Mouse (Mus musculus) heart, postnatal 36 days (tissue): ENCODE measurements at regions not wholly inside any gene's neighbourhood (a gene's known extent, or its start where the extent isn't known, plus 50 kb on each side); places are given as distances from the start of the nearest gene placed in this dataset.
A peak's percentile ranks its signal among the peaks of the same experiment; 100 is the strongest.

Experiments used
- DNase-seq, 2 experiments: peaks; one replicate each; pipeline ENCODE4 v3.0.0; 2021 to 2022
- intact Hi-C: fragments of 180-260 bp; cut with DNase I; formaldehyde crosslinking; loops from one replicate; pipeline ENCODE4 v1.15.1; 2025

- no peak for DNase-seq
- intact Hi-C loops: no loop called here
These were observed 595.0 kb upstream of the Apob start for GRCm38 (mm10) chr12:7382455-7382854.

- intact Hi-C loops: no loop called here
- no peak for DNase-seq
These were observed 573.6 kb upstream of the Apob start for GRCm38 (mm10) chr12:7403800-7404199.

- intact Hi-C loops: no loop called here
- no peak for DNase-seq
These were observed 565.6 kb upstream of the Apob start for GRCm38 (mm10) chr12:7411810-7412209.

DNA sequence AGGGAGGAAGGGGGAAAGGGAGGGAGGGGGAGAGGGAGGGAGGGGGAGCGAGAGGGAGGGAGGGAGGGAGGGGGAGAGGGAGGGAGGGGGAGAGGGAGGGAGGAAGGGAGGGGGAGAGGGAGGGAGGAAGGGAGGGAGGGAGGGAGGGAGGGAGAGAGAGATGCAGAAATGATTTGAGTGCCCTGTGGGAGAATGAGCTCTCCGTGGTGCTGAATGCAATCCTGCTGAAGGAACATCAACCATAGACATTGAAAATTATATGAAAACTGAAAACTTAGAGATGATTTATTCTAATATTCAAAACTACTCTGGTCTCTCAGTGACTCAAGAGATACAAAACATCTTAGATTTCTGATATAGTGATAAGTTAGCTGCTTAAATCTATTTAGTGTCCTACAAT is 557.2 kb upstream of the Apob start:
- intact Hi-C loops: no loop called here
- DNase-seq: no peak

GRCm38 (mm10) chr12:7421826-7422540 is 555.5 kb upstream of the Apob start:
- DNase-seq: no peak
- intact Hi-C loops: no loop called here

DNA sequence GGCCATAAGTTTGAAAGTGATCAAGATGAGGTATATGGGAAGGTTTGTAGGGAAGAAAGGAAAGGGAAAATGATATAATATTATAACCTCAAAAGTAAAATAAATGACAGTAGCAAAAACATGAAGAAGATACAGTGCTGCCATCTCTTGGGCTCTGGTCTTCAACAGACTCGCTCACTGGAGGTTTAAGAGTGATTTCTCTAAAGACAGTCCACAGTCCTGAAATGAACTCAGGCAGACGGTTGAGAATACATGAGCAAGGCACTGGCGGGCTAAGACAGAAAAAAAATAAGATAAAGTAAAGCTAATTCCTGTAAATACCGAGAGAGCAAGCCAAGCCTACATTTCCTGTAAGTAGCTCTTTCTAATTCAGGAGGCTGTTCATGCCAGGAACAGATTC is 546.5 kb upstream of the Apob start:
- intact Hi-C loops: no loop called here

DNA sequence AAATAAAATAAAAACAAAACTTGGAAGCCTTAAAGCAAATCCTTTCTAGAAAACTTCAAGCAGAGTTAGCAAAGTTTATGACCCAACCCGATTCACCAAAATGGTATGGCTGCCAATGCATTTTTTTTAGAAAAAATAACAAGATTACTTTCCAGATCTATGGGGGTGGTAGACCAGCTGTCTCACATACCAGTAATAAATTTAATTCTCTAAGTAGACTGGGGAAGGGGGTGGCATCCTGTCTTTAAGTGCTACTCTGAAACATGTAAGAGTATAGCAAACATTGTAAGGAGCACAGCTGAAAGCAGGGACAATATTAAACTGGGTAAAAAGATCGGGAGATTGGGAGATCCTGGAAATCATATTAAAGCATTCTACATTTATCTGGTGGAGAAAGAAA is 532.2 kb upstream of the Apob start:
- intact Hi-C loops: no loop called here
- no peak for DNase-seq

More for the DNA sequence above, 546.5 kb upstream of the Apob start:
- DNase-seq: no peak

DNA sequence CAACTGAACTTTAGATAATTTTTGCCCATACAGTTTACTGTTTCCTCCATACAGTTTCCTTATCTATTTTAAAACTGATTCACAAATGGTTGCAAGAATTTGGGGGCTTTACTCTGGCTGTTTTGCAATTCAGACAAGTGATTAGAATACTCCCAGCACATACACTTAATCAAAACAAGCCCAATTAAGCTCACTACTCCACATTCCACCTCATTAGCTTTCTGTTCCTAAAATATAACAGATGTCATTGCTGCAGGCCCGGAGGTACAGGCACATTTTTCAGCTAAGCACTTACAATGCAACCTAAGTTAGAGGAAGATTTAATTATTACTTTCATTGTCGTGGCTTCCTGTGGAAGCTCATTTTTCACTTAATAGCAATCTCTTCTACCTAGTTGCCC is 526.9 kb upstream of the Apob start:
- intact Hi-C loops: no loop called here
- DNase-seq: no peak

GRCm38 (mm10) chr12:7457036-7457435 is 520.4 kb upstream of the Apob start:
- intact Hi-C loops: no loop called here
- no peak for DNase-seq

- intact Hi-C loops: no loop called here
- DNase-seq: no peak
These were observed 519.9 kb upstream of the Apob start for GRCm38 (mm10) chr12:7457544-7457943.

DNA sequence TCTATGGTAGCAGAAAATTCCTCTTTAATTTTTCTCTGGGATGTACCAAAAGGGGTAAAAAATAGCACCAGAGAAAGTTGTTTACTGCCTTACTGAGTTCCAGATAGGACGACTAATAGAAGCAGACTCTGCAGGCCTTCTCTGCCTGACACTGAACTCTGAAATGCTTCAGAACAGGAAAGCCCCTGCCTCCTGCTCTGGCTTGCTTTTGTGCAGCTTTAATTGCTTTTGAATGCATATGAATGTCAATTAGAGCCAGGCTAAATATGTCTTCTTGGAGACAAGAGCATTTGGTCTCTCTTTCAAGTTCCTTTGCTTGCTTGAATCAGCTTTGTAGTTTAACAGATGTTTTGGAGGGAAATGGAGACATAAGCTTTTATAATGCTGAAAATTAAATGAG is 512.5 kb upstream of the Apob start:
- DNase-seq: no peak
- intact Hi-C loops: no loop called here

DNA sequence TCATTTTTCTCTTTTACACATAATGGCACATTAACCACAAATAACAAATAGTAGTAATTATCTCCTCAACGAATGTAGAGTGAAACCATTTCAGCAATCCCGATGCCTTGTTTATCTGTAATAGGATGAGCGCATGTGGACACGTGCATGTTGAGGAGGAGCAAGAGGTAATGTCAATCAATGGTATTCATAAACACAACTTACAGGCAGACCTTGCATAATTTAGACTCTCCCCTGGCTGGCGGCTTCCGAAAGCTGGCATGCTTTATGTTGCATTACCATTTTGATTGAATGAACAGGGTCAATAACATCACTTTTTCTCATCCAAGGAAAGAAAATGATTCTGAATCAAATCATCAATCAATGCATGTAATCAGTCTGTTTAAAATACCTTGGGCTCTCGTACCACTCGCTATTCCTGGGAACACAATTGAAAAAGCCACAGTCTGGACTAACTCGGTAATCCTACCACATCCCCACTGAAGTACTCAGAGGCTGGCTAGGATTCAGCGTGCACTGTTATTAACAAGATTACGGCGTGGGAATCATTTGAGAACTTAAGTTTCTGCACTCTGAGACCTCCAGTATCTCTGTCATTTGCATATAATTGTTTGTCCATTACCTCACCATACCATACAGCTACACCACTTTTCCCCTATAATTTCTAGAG is 464.7 kb upstream of the Apob start:
- intact Hi-C loops: no loop called here

DNA sequence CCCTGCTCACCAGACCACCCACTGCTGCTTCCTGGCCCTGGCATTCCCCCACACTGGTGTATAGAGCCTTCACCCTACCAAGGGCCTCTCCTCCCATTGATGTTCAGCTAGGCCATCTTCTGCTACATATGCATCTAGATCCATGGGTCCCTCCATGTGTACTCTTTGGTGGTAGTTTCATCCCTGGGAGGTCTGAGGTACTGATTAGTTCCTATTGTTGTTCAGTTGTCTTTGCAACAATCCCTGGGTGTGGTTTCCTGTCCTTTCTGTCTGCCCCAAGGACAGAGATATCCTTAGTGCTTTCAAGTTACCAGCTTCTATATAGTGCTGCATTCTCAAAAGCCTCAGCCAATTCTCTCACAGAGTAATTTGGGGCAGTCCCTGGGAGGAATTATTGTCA is 440.1 kb upstream of the Apob start:
- intact Hi-C loops: no loop called here
- no peak for DNase-seq

More for the DNA sequence above, 464.7 kb upstream of the Apob start:
- no peak for DNase-seq

GRCm38 (mm10) chr12:7543281-7543981 is 434.0 kb upstream of the Apob start:
- no peak for DNase-seq
- intact Hi-C loops: loop anchor here (10.0 kb wide), 1 partner anchor 231 kb away; no protein-coding TSS in a partner anchor

DNA sequence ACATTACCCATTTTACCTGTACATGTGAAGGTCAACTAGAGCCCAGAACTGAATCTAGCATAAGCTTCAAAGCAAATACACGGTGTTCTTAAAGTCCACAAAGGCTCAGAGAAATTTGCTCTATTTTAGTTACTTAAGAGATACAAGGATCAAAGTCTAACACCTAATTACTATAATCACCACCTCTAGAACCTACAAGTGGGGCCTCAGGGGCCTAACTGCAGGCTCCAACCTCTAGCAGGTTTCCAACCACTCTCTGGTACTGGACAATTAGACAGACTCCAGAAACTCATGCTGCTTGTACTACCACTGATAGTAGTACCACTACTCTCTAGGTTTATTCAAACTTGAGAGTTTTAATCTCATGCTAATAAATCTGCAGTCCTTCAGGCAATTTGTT is 428.7 kb upstream of the Apob start:
- no peak for DNase-seq
- intact Hi-C loops: loop anchor here (10.0 kb wide), 1 partner anchor 226 kb away; no protein-coding TSS in a partner anchor

DNA sequence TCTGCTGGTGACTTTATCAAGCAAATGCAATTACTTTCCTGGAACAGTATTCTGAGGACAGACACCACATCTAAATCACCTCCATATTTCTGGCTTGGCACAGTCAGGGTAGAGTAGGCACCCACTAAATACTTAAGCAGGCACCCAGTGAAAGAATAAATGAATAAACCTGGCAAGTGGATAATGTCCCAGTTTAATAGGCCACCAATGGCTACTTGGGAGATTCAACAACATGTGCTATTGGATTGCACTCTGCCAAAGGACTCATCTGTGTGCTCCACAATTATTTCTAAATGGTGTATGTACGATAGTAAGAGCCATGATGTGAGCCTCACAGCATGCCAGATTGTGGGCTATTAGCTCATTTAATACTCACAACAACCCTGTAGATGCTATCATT is 417.2 kb upstream of the Apob start:
- DNase-seq: no peak
- intact Hi-C loops: no loop called here

GRCm38 (mm10) chr12:7576081-7576480 is 401.4 kb upstream of the Apob start:
- DNase-seq: peak in 1 of 2 experiments; percentile 9

GRCm38 (mm10) chr12:7587501-7587900 is 389.9 kb upstream of the Apob start:
- intact Hi-C loops: no loop called here
- no peak for DNase-seq

More at GRCm38 (mm10) chr12:7576081-7576480, 401.4 kb upstream of the Apob start:
- intact Hi-C loops: no loop called here

- no peak for DNase-seq
- intact Hi-C loops: no loop called here
These were observed 366.0 kb upstream of the Apob start for GRCm38 (mm10) chr12:7611272-7612092.

- DNase-seq: peak in 1 of 2 experiments; percentile 10
- intact Hi-C loops: no loop called here
These were observed 340.9 kb upstream of the Apob start for GRCm38 (mm10) chr12:7636417-7637175.
